Mouse (Mus musculus) G1E (cell line): Measurements from ENCODE around the gene Atg7. TPM values are rescaled to one million over a fixed set of nuclear protein-coding genes. Genes with fewer than 3 reads are reported as not detected.

Source experiments
- ATAC-seq: 2 replicates; pipeline ENCODE4 v1.8.0; 2016; ENCODE audit warnings: mild to moderate bottlenecking; ENCODE audit not compliant: insufficient number of reproducible peaks, poor library complexity, low FRiP score, severe bottlenecking; ENCODE audit errors: extremely low read depth
- DNase-seq: peaks from one replicate; pipeline ENCODE4 v3.0.0; 2012; ENCODE audit warnings: low spot score
- H3K27me3 ChIP-seq: 2 replicates; pipeline ENCODE4 v1.6.1; 2012; ENCODE audit warnings: mild to moderate bottlenecking, low read length, inconsistent platforms; ENCODE audit not compliant: insufficient read depth
- H3K36me3 ChIP-seq: replicated peaks from 2 replicates; pipeline ENCODE3; 2012; ENCODE audit warnings: mild to moderate bottlenecking, inconsistent platforms
- H3K4me1 ChIP-seq: 2 replicates; pipeline ENCODE4 v1.6.1; 2012; ENCODE audit warnings: low read depth, low read length, inconsistent platforms, mixed read lengths; ENCODE audit not compliant: insufficient read depth
- H3K4me3 ChIP-seq: 2 replicates; pipeline ENCODE4 v1.5.1; 2012; ENCODE audit warnings: low read depth, mild to moderate bottlenecking, inconsistent platforms, low read length, moderate library complexity, mixed read lengths
- H3K9me3 ChIP-seq: replicated peaks from 2 replicates; pipeline ENCODE4 v1.6.1; 2012; ENCODE audit warnings: inconsistent platforms
- CTCF ChIP-seq: IDR thresholded peaks from 2 replicates; pipeline ENCODE4 v1.5.1; 2012; ENCODE audit warnings: low read depth, low read length, inconsistent platforms, mixed read lengths
- GATA1 ChIP-seq: IDR thresholded peaks from 2 replicates; pipeline ENCODE4 v1.6.1; 2012; ENCODE audit warnings: borderline replicate concordance, low read length, inconsistent platforms, mixed read lengths
- GATA2 ChIP-seq: IDR thresholded peaks from 2 replicates; pipeline ENCODE4 v1.6.1; 2012; ENCODE audit warnings: low read depth, low read length, inconsistent platforms, borderline replicate concordance
- POLR2AphosphoS5 ChIP-seq: IDR thresholded peaks from 2 replicates; pipeline ENCODE4 v1.6.1; 2012; ENCODE audit warnings: low read depth, low read length, inconsistent platforms; ENCODE audit not compliant: insufficient replicate concordance
- TAL1 ChIP-seq: conservative IDR thresholded peaks from 2 replicates; pipeline ENCODE4 v1.6.1; 2012; ENCODE audit warnings: low read depth, low read length, inconsistent platforms, mixed read lengths
- polyA plus RNA-seq: library from polyadenylated mRNA; stranded (reverse); fragments of >175 nt; gene quantifications from 2 replicates; pipeline ENCODE4 v1.2.3, GENCODE M21; 2012
- total RNA-seq, 2 experiments: library from RNA; stranded (forward) in 1 of 2; stranded (reverse) in 1 of 2; fragments of 200-1000 nt in 1 of 2; fragments of >200 nt in 1 of 2; fragmentation: Nextera tagmentation in 1 of 2; gene quantifications; 2 replicates each; pipeline ENCODE4 v1.2.3; 2014 to 2017

The Atg7 gene
- total and polyA plus RNA-seq, 3 experiments = 19.4 to 47.4 (median 37.9) TPM

- peaks cover 9% of the 10 kb centered on the region for H3K9me3 ChIP-seq
- TF ChIP-seq POLR2AphosphoS5 (no peak), CTCF (no peak)
- DNase-seq (no peak), ATAC-seq (no peak)
- H3K27me3 ChIP-seq = no peaks in the 10 kb centered on the region
- H3K4me3 ChIP-seq = no peak overlapping the region
- peaks cover 54% of the 10 kb centered on the region for H3K4me1 ChIP-seq
- H3K36me3 ChIP-seq = peaks cover 23% of the 10 kb centered on the region
Measured at GRCm38 (mm10) chr6:114821646-114822045, 178.7 kb downstream of the Atg7 start.

DNA sequence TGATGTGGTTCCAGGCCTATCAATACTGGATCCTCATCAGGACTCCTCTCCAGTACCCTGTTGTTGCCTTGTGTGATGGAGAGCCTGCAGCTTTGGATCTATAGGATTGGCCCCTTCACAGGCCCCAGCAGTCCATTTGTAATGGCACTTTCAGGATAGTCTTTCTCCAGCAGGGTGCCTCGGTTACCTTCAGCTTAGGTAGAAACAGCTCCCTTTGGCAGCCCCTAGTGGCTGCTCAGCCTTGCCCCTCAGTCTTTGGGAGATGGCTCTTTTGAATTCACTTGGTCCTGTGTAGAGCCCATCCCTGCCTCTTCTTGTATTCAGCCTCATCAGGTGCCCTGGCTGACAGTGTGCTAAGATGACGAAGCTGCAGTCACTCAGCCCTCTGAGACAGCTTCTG, 184.0 kb downstream of the Atg7 start:
- peaks cover 11% of the 10 kb centered on the region for H3K4me1 ChIP-seq
- peaks cover 9% of the 10 kb centered on the region for H3K9me3 ChIP-seq
- no peak for DNase-seq
- peaks cover 12% of the 10 kb centered on the region for H3K36me3 ChIP-seq
- no peak overlapping the region for H3K4me3 ChIP-seq
- TF ChIP-seq CTCF (no peak), POLR2AphosphoS5 (no peak), TAL1 (no peak), GATA1 (no peak), GATA2 (no peak)
- no peak for ATAC-seq
- no peaks in the 10 kb centered on the region for H3K27me3 ChIP-seq

DNA sequence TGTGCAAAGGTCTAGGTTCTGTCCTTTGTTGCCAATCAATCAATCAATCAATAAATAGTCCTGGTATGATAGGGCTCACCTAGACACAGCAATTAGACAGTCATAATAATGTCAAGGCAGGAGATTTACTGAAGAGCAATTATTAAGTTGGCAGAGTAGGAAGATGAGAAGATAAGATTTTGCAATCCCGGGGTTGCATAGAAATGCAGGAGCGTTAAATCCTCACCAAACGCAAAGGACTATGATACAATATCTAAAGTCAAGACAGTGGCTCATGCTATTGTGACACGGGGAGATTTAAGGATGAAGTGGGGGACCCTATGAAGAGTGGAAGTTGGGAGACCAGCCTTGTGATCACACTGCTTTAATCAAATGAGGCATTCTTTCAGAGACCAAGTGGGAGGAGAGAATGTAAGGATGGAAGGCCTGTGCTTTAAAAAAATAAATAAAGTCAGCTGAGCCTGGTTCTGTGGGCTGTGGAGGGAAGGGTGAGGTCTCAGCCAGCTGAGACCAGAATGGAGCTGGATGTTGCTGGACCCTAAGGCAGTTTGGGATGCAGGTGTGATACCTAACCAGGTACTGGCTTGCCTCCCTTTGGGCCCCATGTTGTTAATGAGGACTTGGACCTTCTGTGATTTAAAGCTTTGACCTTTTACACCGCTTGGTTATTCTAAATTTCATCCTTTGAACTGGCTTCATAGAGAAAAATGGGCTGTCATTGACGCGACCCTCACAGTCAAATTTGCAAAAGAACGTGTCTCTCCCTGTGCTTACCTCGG, 187.0 kb downstream of the Atg7 start:
- H3K4me3 ChIP-seq = no peak overlapping the region
- DNase-seq = no peak
- no peak for ATAC-seq
- no peaks in the 10 kb centered on the region for H3K9me3 ChIP-seq
- H3K36me3 ChIP-seq = peaks cover 13% of the 10 kb centered on the region
- H3K4me1 ChIP-seq = peaks cover 27% of the 10 kb centered on the region
- H3K27me3 ChIP-seq = no peaks in the 10 kb centered on the region
- no peak for TF ChIP-seq GATA2
- TF ChIP-seq GATA1 = no peak
- no peak for TF ChIP-seq POLR2AphosphoS5
- no peak for TF ChIP-seq TAL1
- no peak for TF ChIP-seq CTCF

- no peak for TF ChIP-seq TAL1
- TF ChIP-seq CTCF = no peak
- no peak for TF ChIP-seq GATA1
- TF ChIP-seq POLR2AphosphoS5 = no peak
- no peak for TF ChIP-seq GATA2
- Histone ChIP-seq H3K4me3 (no peak overlapping the region), H3K9me3 (no peaks in the 10 kb centered on the region), H3K36me3 (peaks cover 14% of the 10 kb centered on the region), H3K27me3 (no peaks in the 10 kb centered on the region), H3K4me1 (peaks cover 31% of the 10 kb centered on the region)
- DNase-seq (peak; percentile 59), ATAC-seq (peak; percentile 80)
Measured at GRCm38 (mm10) chr6:114831807-114832206, 188.9 kb downstream of the Atg7 start.

DNA sequence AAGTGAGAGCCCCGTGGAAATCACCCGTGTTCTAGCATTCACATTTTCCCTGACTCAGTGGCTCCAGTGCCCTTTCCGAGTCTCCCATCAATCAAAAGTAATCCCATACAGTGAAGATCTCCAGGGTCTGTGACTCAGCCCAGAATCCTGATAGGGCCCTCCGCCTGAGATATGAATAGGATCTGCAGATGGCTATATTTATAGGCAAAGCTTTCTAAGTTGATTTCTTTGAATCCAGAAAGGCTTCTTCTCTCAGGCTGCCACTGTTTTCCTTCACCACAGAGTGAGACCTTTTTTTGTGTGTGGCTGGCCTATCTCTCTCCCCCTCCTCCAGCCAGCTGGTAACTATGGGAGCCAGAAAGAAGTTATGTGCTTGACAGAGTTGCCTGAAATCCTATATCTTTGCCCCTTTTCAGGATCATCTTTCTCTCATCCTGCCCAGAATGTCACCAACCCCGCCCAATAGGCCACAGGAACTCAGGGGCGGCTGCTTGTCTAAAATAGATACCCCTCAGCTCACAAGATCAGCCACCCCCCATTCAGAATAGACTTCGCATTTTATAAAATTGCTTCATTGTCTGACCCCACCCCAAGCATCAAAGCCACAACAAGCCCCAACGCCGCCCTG, 190.3 kb downstream of the Atg7 start:
- Histone ChIP-seq H3K4me1 (peaks cover 35% of the 10 kb centered on the region), H3K27me3 (no peaks in the 10 kb centered on the region), H3K9me3 (no peaks in the 10 kb centered on the region), H3K4me3 (no peak overlapping the region), H3K36me3 (peaks cover 16% of the 10 kb centered on the region)
- ATAC-seq (no peak), DNase-seq (no peak)
- TF ChIP-seq POLR2AphosphoS5 (no peak), TAL1 (no peak)

DNA sequence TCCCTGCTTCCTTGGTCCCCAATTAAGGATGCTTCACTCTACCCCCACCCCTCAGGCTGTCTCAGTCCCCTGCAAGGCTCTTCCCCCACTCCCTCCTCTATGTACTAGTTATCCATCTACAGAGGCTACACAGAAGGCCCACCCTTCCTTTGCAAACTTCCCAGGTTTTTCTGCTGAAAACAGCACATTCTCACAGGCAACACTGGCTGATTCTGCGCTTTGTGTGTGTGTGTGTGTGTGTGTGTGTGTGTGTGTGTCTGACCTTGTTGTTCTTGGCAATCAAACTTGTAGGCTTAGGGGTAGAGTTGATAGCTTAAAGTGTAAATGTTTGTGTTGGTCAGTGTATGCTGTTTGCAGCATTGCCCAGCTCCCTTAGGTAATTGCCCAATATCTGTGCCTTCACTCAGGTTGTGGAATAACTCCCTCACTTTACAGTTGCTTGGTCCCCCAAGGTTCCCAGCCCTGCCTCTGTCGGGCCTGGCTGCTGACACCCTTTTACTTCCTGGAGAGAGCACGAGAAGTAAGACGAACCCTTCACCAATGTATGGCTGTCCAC, 191.0 kb downstream of the Atg7 start:
- DNase-seq = no peak
- ATAC-seq = no peak
- Histone ChIP-seq H3K36me3 (peaks cover 22% of the 10 kb centered on the region), H3K27me3 (no peaks in the 10 kb centered on the region), H3K9me3 (0 out of 2 replicates have a peak, but pooled peaks cover 3% of the 10 kb centered on the region), H3K4me1 (peaks cover 37% of the 10 kb centered on the region), H3K4me3 (no peak overlapping the region)
- TF ChIP-seq GATA2 = no peak
- no peak for TF ChIP-seq CTCF
- TF ChIP-seq POLR2AphosphoS5 = no peak
- TF ChIP-seq GATA1 = no peak
- no peak for TF ChIP-seq TAL1
